Mouse (Mus musculus) heart, embryonic 14.5 days (tissue): ENCODE results near the gene Ms4a18. TPM values are rescaled to one million over a fixed set of nuclear protein-coding genes. Genes with fewer than 3 reads are reported as not detected.

ENCODE experiments used
- ATAC-seq: fragments of 200-750 bp; cut with Nextera tagmentation; 2 replicates; pipeline ENCODE4 v1.8.0; 2017; ENCODE audit warnings: low read depth, moderate TSS enrichment; ENCODE audit not compliant: insufficient number of reproducible peaks, insufficient read depth, low FRiP score
- H3K27ac ChIP-seq, 2 experiments: fragments of 200-500 bp in 1 of 2; fragments of 300-500 bp in 1 of 2; sonication (generic) in 1 of 2; replicated peaks in 1 of 2; 2 replicates each; pipeline ENCODE4 v1.5.1; 2012 to 2014; ENCODE audit warnings: low read depth in 2 of 2, low read length in 2 of 2, control low read depth in 1 of 2, mild to moderate bottlenecking in 1 of 2, mixed read lengths in 1 of 2; ENCODE audit not compliant: control insufficient read depth in 1 of 2, insufficient read depth in 1 of 2
- H3K27me3 ChIP-seq: fragments of 300-500 bp; sonication (generic); 2 replicates; pipeline ENCODE4 v1.6.1; 2014; ENCODE audit warnings: mild to moderate bottlenecking, low read length, control low read depth; ENCODE audit not compliant: control insufficient read depth, insufficient read depth
- H3K36me3 ChIP-seq: fragments of 300-500 bp; sonication (generic); 2 replicates; pipeline ENCODE4 v1.6.1; 2014; ENCODE audit warnings: mild to moderate bottlenecking, control low read depth, low read length, mixed read lengths; ENCODE audit not compliant: control insufficient read depth, insufficient read depth
- H3K4me1 ChIP-seq, 2 experiments: fragments of 200-500 bp in 1 of 2; fragments of 300-500 bp in 1 of 2; sonication (generic) in 1 of 2; 2 replicates each; pipeline ENCODE4 v1.6.1; 2012 to 2014; ENCODE audit warnings: low read length in 2 of 2, control low read depth in 1 of 2, mixed read lengths in 1 of 2; ENCODE audit not compliant: control insufficient read depth in 2 of 2, insufficient read depth in 2 of 2
- H3K4me2 ChIP-seq: fragments of 300-500 bp; sonication (generic); 2 replicates; pipeline ENCODE4 v1.6.1; 2014; ENCODE audit warnings: mild to moderate bottlenecking, low read length
- H3K4me3 ChIP-seq, 2 experiments: fragments of 200-500 bp in 1 of 2; fragments of 300-500 bp in 1 of 2; sonication (generic) in 1 of 2; 2 replicates each; pipeline ENCODE4 v1.5.1; 2012 to 2014; ENCODE audit warnings: low read length in 2 of 2, mild to moderate bottlenecking in 2 of 2, control low read depth in 1 of 2, low read depth in 1 of 2, moderate library complexity in 1 of 2; ENCODE audit not compliant: control insufficient read depth in 1 of 2, insufficient read depth in 1 of 2
- H3K9ac ChIP-seq: fragments of 300-500 bp; sonication (generic); 2 replicates; pipeline ENCODE4 v1.6.1; 2014; ENCODE audit warnings: mild to moderate bottlenecking, low read length
- H3K9me3 ChIP-seq: fragments of 300-500 bp; sonication (generic); 2 replicates; pipeline ENCODE4 v1.6.1; 2016; ENCODE audit warnings: low read length, control low read depth; ENCODE audit not compliant: control insufficient read depth
- WGBS: fragments of 180-500 bp; shearing (Covaris S2); extraction: QIAGEN DNeasy Blood & Tissue Kit; methylation state at CpG from one replicate; pipeline ENCODE4 v1.1.7; 2014; 5-methylcytosine and 5-hydroxymethylcytosine counted together
- polyA plus RNA-seq: library from polyadenylated mRNA; unstranded; fragments of >200 nt; fragmentation: Nextera tagmentation; extraction: Ambion mirVana; gene quantifications from 2 replicates; pipeline ENCODE4 v1.2.1, GENCODE M21; 2014

Gene Ms4a18
- polyA plus RNA-seq, 1 experiment from 2014 or later = not detected

GRCm38 (mm10) chr19:10972660-10973059, 45.2 kb downstream of the Ms4a18 start:
- ATAC-seq = no peak
- no peaks in the 10 kb centered on the region for H3K4me1 ChIP-seq
- no peaks in the 10 kb centered on the region for H3K36me3 ChIP-seq
- no peak overlapping the region for H3K4me3 ChIP-seq
- 49% methylated on average over 3 of the region's 3 CpGs for WGBS
- peaks cover 8% of the 10 kb centered on the region for H3K9me3 ChIP-seq
- H3K27me3 ChIP-seq = no peaks in the 10 kb centered on the region
- H3K4me2 ChIP-seq = no peak overlapping the region
- no peak overlapping the region for H3K9ac ChIP-seq
- no peak overlapping the region for H3K27ac ChIP-seq

- Histone ChIP-seq H3K4me3 (no peak overlapping the region), H3K36me3 (no peaks in the 10 kb centered on the region), H3K4me1 (no peaks in the 10 kb centered on the region), H3K27me3 (no peaks in the 10 kb centered on the region), H3K27ac (no peak overlapping the region), H3K4me2 (no peak overlapping the region), H3K9ac (no peak overlapping the region), H3K9me3 (peaks cover 12% of the 10 kb centered on the region)
- ATAC-seq = no peak
- WGBS = 25% methylated on average over 3 of the region's 3 CpGs
Measured at GRCm38 (mm10) chr19:10970457-10970856, 47.4 kb downstream of the Ms4a18 start.

- no peak for ATAC-seq
- WGBS = 83% methylated on average over 7 of the region's 7 CpGs
Measured at GRCm38 (mm10) chr19:10968578-10968977, 49.3 kb downstream of the Ms4a18 start.

GRCm38 (mm10) chr19:10965721-10966120, 52.1 kb downstream of the Ms4a18 start:
- Histone ChIP-seq H3K4me3 (no peak overlapping the region), H3K27ac (no peak overlapping the region), H3K36me3 (no peaks in the 10 kb centered on the region), H3K9ac (no peak overlapping the region), H3K4me2 (no peak overlapping the region), H3K4me1 (no peaks in the 10 kb centered on the region), H3K9me3 (peaks cover 5% of the 10 kb centered on the region; the same call in 1 of the 2 replicates), H3K27me3 (no peaks in the 10 kb centered on the region)
- 81% methylated on average over 7 of the region's 7 CpGs for WGBS
- no peak for ATAC-seq

More at GRCm38 (mm10) chr19:10968578-10968977, 49.3 kb downstream of the Ms4a18 start:
- H3K9ac ChIP-seq = no peak overlapping the region
- H3K4me1 ChIP-seq = no peaks in the 10 kb centered on the region
- no peak overlapping the region for H3K4me2 ChIP-seq
- no peak overlapping the region for H3K4me3 ChIP-seq
- H3K27ac ChIP-seq = no peak overlapping the region
- H3K36me3 ChIP-seq = no peaks in the 10 kb centered on the region
- no peaks in the 10 kb centered on the region for H3K27me3 ChIP-seq
- peaks cover 12% of the 10 kb centered on the region for H3K9me3 ChIP-seq

GRCm38 (mm10) chr19:10959978-10960346, 57.9 kb downstream of the Ms4a18 start:
- Histone ChIP-seq H3K9ac (no peak overlapping the region), H3K9me3 (no peaks in the 10 kb centered on the region)
- 0 out of 2 replicates have a peak, but pooled peaks have one; percentile 7 for ATAC-seq

GRCm38 (mm10) chr19:10959085-10959977, 58.5 kb downstream of the Ms4a18 start:
- Histone ChIP-seq H3K27ac (no peak overlapping the region), H3K9ac (no peak overlapping the region), H3K27me3 (no peaks in the 10 kb centered on the region), H3K4me1 (peaks cover 0 to 2% of the 10 kb centered on the region in 2 experiments; a peak in 1 of 4 replicates), H3K9me3 (no peaks in the 10 kb centered on the region), H3K36me3 (no peaks in the 10 kb centered on the region), H3K4me3 (no peak overlapping the region), H3K4me2 (no peak overlapping the region)
- 30% methylated on average over 11 of the region's 11 CpGs for WGBS
- no peak for ATAC-seq

More at GRCm38 (mm10) chr19:10959978-10960346, 57.9 kb downstream of the Ms4a18 start:
- H3K27me3 ChIP-seq = no peaks in the 10 kb centered on the region
- 40% methylated on average over 12 of the region's 12 CpGs for WGBS
- H3K36me3 ChIP-seq = no peaks in the 10 kb centered on the region
- peaks cover 0 to 2% of the 10 kb centered on the region in 2 experiments; a peak in 1 of 4 replicates for H3K4me1 ChIP-seq
- H3K4me3 ChIP-seq = no peak overlapping the region
- no peak overlapping the region for H3K4me2 ChIP-seq
- no peak overlapping the region for H3K27ac ChIP-seq

GRCm38 (mm10) chr19:10952021-10952939, 65.6 kb downstream of the Ms4a18 start:
- WGBS = 20% methylated on average over 11 of the region's 11 CpGs
- Histone ChIP-seq H3K27me3 (no peaks in the 10 kb centered on the region), H3K9me3 (no peaks in the 10 kb centered on the region), H3K4me1 (peaks cover 23 to 34% of the 10 kb centered on the region in 2 experiments), H3K4me3 (no peak overlapping the region), H3K9ac (peak overlapping the region; percentile 38; the same call in 1 of the 2 replicates), H3K36me3 (no peaks in the 10 kb centered on the region), H3K27ac (peak overlapping the region; percentile 63 to 80), H3K4me2 (peak overlapping the region; percentile 44)
- peak; percentile 71 for ATAC-seq
